Mouse (Mus musculus): ENCODE results near the gene Tmem150a.

Gene Tmem150a

GRCm38 (mm10) chr6:72355066-72355911 lies at the start of gene Tmem150a:
Gene Tmem150a (plus strand): TSS chr6:72355447.
- H3K4me3 ChIP-seq (replicated peaks; ENCODE audit: low read length) = peak within 1 kb of the TSS; percentile 87
- H3K36me3 ChIP-seq (ENCODE audit: insufficient read depth, low read length) = peaks cover 49% of the 10 kb centered on the region
- H3K4me1 ChIP-seq (replicated peaks; ENCODE audit: low read depth, low read length) = peaks cover 53% of the 10 kb centered on the region
- TF ChIP-seq CTCF (conservative IDR thresholded peaks at IDR 0.05; ENCODE audit: low read length) = no peak
- no peak for TF ChIP-seq NANOG (IDR thresholded peaks at IDR 0.05; ENCODE audit: borderline replicate concordance, low read length)
- TF ChIP-seq POU5F1 (IDR thresholded peaks at IDR 0.05; ENCODE audit: borderline replicate concordance, low read length) = no peak
- no peaks in the 10 kb centered on the region for H3K9me3 ChIP-seq (ENCODE audit: low read length)
- peaks cover 24% of the 10 kb centered on the region for H3K27me3 ChIP-seq (ENCODE audit: insufficient read depth, low read length)

- Histone ChIP-seq H3K4me1 (replicated peaks; ENCODE audit: low read depth, low read length) (peaks cover 10% of the 10 kb centered on the region; the same call in 1 of the 2 replicates), H3K9me3 (ENCODE audit: low read length) (no peaks in the 10 kb centered on the region), H3K4me3 (replicated peaks; ENCODE audit: low read length) (no peak overlapping the region), H3K27me3 (ENCODE audit: insufficient read depth, low read length) (no peaks in the 10 kb centered on the region), H3K36me3 (ENCODE audit: insufficient read depth, low read length) (peaks cover 46% of the 10 kb centered on the region)
- TF ChIP-seq POU5F1 (IDR thresholded peaks at IDR 0.05; ENCODE audit: borderline replicate concordance, low read length) (no peak), CTCF (conservative IDR thresholded peaks at IDR 0.05; ENCODE audit: low read length) (no peak), NANOG (IDR thresholded peaks at IDR 0.05; ENCODE audit: borderline replicate concordance, low read length) (no peak)
These were observed 43.0 kb upstream of the Tmem150a start for GRCm38 (mm10) chr6:72312198-72312597.

GRCm38 (mm10) chr6:72313124-72313867 lies 42.0 kb upstream of the Tmem150a start:
- Histone ChIP-seq H3K4me3 (replicated peaks; ENCODE audit: low read length) (no peak overlapping the region), H3K4me1 (replicated peaks; ENCODE audit: low read depth, low read length) (peaks cover 10% of the 10 kb centered on the region; the same call in 1 of the 2 replicates), H3K36me3 (ENCODE audit: insufficient read depth, low read length) (peaks cover 57% of the 10 kb centered on the region), H3K27me3 (ENCODE audit: insufficient read depth, low read length) (no peaks in the 10 kb centered on the region), H3K9me3 (ENCODE audit: low read length) (no peaks in the 10 kb centered on the region)
- TF ChIP-seq NANOG (IDR thresholded peaks at IDR 0.05; ENCODE audit: borderline replicate concordance, low read length) (no peak), POU5F1 (IDR thresholded peaks at IDR 0.05; ENCODE audit: borderline replicate concordance, low read length) (no peak), CTCF (conservative IDR thresholded peaks at IDR 0.05; ENCODE audit: low read length) (no peak)

- Histone ChIP-seq H3K4me1 (replicated peaks; ENCODE audit: low read depth, low read length) (peaks cover 4% of the 10 kb centered on the region; the same call in 1 of the 2 replicates), H3K9me3 (ENCODE audit: low read length) (no peaks in the 10 kb centered on the region), H3K27me3 (ENCODE audit: insufficient read depth, low read length) (no peaks in the 10 kb centered on the region), H3K4me3 (replicated peaks; ENCODE audit: low read length) (no peak overlapping the region), H3K36me3 (ENCODE audit: insufficient read depth, low read length) (peaks cover 78% of the 10 kb centered on the region)
- no peak for TF ChIP-seq CTCF (conservative IDR thresholded peaks at IDR 0.05; ENCODE audit: low read length)
These were observed 39.9 kb upstream of the Tmem150a start for GRCm38 (mm10) chr6:72315384-72315783.

GRCm38 (mm10) chr6:72316044-72316443 lies 39.2 kb upstream of the Tmem150a start:
- Histone ChIP-seq H3K9me3 (ENCODE audit: low read length) (no peaks in the 10 kb centered on the region), H3K4me1 (replicated peaks; ENCODE audit: low read depth, low read length) (peaks cover 4% of the 10 kb centered on the region; the same call in 1 of the 2 replicates), H3K4me3 (replicated peaks; ENCODE audit: low read length) (no peak overlapping the region), H3K36me3 (ENCODE audit: insufficient read depth, low read length) (peaks cover 85% of the 10 kb centered on the region), H3K27me3 (ENCODE audit: insufficient read depth, low read length) (no peaks in the 10 kb centered on the region)
- TF ChIP-seq NANOG (IDR thresholded peaks at IDR 0.05; ENCODE audit: borderline replicate concordance, low read length) (no peak), POU5F1 (IDR thresholded peaks at IDR 0.05; ENCODE audit: borderline replicate concordance, low read length) (no peak), CTCF (conservative IDR thresholded peaks at IDR 0.05; ENCODE audit: low read length) (no peak)

GRCm38 (mm10) chr6:72318440-72318839 lies 36.8 kb upstream of the Tmem150a start:
- no peak overlapping the region for H3K4me3 ChIP-seq (replicated peaks; ENCODE audit: low read length)
- peaks cover 16% of the 10 kb centered on the region for H3K4me1 ChIP-seq (replicated peaks; ENCODE audit: low read depth, low read length)
- H3K27me3 ChIP-seq (ENCODE audit: insufficient read depth, low read length) = no peaks in the 10 kb centered on the region
- TF ChIP-seq CTCF (conservative IDR thresholded peaks at IDR 0.05; ENCODE audit: low read length) (no peak), POU5F1 (IDR thresholded peaks at IDR 0.05; ENCODE audit: borderline replicate concordance, low read length) (no peak), NANOG (IDR thresholded peaks at IDR 0.05; ENCODE audit: borderline replicate concordance, low read length) (no peak)
- no peaks in the 10 kb centered on the region for H3K9me3 ChIP-seq (ENCODE audit: low read length)
- peaks cover 93% of the 10 kb centered on the region for H3K36me3 ChIP-seq (ENCODE audit: insufficient read depth, low read length)

GRCm38 (mm10) chr6:72319019-72319418 lies 36.2 kb upstream of the Tmem150a start:
- Histone ChIP-seq H3K4me1 (replicated peaks; ENCODE audit: low read depth, low read length) (peaks cover 20% of the 10 kb centered on the region), H3K4me3 (replicated peaks; ENCODE audit: low read length) (no peak overlapping the region), H3K27me3 (ENCODE audit: insufficient read depth, low read length) (no peaks in the 10 kb centered on the region), H3K9me3 (ENCODE audit: low read length) (no peaks in the 10 kb centered on the region), H3K36me3 (ENCODE audit: insufficient read depth, low read length) (peaks cover 96% of the 10 kb centered on the region)
- peak; percentile 20 for TF ChIP-seq CTCF (conservative IDR thresholded peaks at IDR 0.05; ENCODE audit: low read length)
- TF ChIP-seq POU5F1 (IDR thresholded peaks at IDR 0.05; ENCODE audit: borderline replicate concordance, low read length) = no peak

GRCm38 (mm10) chr6:72322936-72323335 lies 32.3 kb upstream of the Tmem150a start:
- Histone ChIP-seq H3K4me1 (replicated peaks; ENCODE audit: low read depth, low read length) (peaks cover 20% of the 10 kb centered on the region), H3K9me3 (ENCODE audit: low read length) (no peaks in the 10 kb centered on the region), H3K27me3 (ENCODE audit: insufficient read depth, low read length) (no peaks in the 10 kb centered on the region), H3K4me3 (replicated peaks; ENCODE audit: low read length) (no peak overlapping the region), H3K36me3 (ENCODE audit: insufficient read depth, low read length) (peaks cover 97% of the 10 kb centered on the region)
- no peak for TF ChIP-seq POU5F1 (IDR thresholded peaks at IDR 0.05; ENCODE audit: borderline replicate concordance, low read length)
- no peak for TF ChIP-seq NANOG (IDR thresholded peaks at IDR 0.05; ENCODE audit: borderline replicate concordance, low read length)
- TF ChIP-seq CTCF (conservative IDR thresholded peaks at IDR 0.05; ENCODE audit: low read length) = no peak

All from E14TG2a.4 (cell line).